Mouse (Mus musculus) telencephalon, adult 2 months (tissue): ENCODE data around the gene Ddx39.

Source experiments
- DNase-seq: peaks from one replicate; pipeline ENCODE4 v3.0.0-alpha.2; 2011; ENCODE audit warnings: low read depth, low spot score

Ddx39 gene

DNA sequence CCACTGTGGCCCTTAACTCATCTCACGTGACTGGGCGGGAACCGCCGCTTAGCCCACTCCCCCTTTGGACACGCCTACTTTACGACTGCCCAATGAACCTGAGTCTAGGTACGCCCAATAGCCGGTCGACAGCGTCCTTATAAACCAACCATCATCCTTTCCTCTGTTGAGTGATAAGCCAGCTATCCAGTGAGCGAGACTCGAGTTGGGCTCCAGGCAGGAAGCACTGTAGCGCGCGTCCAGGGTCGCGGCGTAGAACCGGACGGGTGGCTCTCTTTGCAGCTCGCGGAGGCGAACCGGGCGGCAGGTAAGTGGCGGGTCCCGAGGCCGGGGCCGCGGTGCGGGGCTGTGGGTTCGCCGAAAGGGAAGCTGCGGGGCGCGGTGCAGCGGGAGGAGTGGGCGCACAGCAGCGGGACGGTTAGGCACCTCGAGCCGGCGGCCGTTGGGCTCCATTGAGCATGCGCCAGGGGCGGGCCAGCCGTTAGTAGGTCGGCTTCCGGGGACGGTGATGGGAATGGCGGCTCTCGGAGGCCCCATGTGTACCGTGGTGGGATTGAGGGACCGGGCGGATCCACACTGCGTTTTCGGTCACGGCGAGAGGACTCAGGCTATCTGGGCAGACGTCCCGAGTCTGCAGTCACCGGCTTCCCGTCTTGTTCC is at the start of gene Ddx39:
Gene Ddx39, plus strand, starts transcription at position 147 of the 660 bp plus-strand sequence.
- peak; percentile 99 for DNase-seq

DNA sequence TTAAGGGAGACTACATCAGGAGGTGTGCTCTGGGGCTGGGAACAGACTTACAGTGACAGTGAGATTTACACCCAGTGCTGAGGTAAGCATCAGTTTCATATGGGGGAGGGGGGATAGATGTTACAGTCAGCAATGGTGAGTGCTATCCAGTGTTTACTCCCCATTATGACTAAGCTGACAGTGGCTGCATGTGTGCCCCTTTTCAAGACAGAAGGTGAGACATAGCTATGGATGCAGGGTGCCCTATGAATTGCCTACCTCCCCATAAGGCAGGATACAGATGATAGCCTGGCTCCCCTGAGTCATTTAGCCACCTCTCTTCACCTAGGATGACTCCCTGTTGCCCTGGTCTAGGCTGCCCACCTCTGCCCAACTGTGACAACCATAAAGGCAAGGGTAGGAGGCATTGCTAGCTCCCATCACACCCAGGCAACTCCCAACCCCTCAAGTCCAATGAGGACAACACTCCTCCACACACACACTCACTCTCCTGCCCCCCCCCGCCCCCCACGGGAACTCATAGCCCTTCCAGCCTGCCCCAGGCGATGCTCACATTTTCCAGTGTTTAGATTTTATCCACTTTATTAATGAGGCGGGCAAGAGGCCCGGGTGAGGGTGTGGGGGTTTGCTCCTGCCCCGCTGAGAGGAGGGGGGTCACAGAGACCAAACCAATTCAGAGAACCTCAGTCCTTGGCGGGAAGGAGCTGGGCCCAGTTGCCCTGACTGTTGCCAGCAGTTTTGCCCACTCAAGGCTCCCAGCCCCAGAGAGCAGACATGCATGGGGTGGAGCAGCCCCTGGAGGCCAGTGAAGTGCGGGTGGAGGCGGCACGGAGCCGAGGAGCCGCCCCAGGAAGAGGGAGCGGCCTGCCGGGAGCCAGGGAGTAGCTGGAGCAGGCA is 48.8 kb upstream of the Ddx39 start, which contains the start of gene Ptger1:
Gene Ptger1, plus strand, starts transcription at position 710 of the 897 bp plus-strand sequence.
- no peak for DNase-seq

DNA sequence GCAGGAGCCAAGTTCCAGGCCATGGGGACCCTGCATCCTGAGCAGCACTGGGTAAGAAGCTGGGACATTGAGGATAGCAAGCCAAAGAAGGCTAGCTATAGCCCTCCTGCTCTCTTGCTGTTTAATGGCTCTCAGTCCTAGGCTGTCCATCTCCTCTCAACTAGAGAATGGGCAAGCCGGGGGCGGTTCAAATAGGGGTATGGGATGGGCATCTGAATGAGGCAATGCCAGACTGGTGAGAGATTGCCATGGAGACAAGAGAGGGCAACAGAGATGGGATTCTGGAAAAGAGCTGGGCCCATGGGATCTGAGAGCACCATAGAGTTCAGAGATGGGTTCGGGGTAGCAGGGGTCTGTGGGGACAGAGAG is 48.1 kb upstream of the Ddx39 start:
- no peak for DNase-seq

DNA sequence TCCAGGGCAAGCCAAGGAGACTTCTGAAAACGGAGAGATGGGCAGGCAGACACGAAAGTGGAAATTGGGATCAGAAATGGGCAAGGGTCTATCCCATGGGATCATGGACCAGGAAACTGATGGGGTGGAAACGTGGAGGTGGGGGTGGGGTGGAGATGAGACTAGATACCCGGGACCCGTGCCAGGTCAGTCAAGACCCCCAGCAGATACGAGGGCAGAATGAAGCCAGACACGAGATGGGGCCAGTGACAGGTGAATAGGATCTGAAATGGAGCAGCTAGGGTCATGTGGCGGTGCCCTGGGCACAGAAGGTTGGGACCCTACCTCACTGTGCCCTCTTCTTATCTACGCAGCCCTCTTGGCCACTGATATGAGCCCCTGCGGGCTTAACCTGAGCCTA is 47.5 kb upstream of the Ddx39 start:
- no peak for DNase-seq

DNA sequence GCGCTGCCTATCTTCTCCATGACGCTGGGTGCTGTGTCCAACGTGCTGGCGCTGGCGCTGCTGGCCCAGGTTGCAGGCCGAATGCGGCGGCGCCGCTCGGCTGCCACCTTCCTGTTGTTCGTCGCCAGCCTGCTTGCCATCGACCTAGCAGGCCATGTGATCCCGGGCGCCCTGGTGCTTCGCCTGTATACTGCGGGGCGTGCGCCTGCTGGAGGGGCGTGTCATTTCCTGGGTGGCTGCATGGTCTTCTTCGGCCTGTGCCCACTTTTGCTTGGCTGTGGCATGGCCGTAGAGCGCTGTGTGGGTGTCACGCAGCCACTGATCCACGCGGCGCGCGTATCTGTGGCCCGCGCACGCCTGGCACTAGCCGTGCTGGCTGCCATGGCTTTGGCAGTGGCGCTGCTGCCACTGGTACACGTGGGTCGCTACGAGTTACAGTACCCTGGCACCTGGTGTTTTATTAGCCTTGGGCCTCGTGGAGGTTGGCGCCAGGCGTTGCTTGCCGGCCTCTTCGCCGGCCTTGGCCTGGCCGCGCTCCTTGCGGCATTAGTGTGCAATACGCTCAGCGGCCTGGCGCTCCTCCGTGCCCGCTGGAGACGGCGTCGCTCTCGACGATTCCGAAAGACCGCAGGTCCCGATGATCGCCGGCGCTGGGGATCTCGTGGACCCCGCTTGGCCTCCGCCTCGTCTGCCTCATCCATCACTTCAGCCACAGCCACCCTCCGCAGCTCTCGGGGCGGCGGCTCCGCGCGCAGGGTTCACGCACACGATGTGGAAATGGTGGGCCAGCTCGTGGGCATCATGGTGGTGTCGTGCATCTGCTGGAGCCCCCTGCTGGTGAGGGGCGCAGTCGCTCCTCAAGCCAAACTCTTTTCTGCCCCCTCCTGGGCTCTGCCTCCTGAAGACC is 46.7 kb upstream of the Ddx39 start:
- DNase-seq = no peak

DNA sequence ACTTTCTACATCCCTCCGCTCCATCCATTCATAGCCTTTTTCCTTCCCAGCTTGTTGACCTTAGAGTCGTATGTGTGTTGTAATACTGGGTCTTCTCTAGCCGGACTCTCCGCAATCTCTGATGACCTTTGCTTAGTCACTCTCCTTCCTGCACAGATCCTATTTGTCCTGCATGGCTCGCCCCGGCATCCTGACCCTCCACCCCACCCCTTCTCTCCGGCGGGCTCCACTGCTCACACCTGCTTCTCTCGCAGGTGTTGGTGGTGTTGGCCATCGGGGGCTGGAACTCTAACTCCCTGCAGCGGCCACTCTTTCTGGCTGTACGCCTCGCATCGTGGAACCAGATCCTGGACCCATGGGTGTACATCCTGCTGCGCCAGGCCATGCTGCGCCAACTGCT is 46.0 kb upstream of the Ddx39 start:
- no peak for DNase-seq

DNA sequence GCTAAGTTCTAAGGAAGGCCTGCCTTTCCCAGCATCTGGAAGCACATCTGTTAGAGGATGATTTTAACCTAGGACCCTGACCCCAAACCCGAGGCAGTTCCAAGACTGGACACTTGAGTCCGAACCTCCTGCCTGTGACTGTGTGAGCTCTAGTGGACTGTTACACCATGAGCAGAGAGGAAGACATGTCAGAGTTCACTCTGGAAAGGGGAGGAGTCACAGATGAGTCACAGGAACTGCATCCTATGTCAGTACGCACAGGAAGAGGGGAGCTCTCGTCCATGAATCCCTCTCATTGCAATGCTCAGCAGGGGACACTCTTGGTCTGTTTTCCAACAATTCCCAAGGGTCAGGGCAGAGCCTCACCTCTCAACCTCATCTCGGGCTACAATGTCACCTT is 42.0 kb upstream of the Ddx39 start:
- DNase-seq = no peak

DNA sequence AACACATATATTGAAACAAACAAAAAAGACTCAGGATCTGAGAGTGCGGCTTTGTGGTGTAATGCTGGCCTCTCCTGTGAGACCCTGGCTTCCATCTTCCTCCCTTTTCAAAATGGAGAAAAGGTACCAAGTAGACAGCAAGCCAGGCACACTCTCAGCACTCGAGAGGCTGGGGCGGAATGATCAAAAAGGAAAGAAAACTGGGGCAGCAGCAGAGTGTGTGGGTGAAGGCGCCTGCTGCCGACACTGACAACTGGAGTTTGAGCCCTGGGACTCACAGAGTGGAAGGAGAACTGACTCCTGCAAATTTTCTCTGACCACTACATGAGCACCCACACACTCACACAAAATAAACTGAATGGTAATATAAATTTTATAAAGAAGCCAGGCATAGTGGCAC is 40.5 kb upstream of the Ddx39 start:
- no peak for DNase-seq

DNA sequence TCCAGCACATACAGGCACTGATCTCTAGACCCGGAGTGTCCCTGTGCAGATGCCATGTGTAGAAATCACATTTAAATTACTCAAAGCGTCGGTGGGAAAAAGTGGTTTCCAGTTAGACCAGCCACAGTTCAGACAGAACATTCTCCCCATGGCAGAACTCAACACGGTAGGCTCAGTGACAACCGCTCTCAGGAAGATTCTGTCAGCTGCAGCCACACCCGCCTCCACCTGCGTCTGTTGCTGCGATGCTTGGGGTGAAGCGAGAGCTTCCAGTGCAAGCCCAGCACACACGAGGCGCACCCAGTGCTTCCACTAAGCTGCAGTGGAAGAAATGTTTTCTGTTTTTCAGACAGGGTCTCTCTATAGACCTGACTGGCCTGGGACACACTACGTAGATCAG is 35.1 kb upstream of the Ddx39 start:
- peak; percentile 67 for DNase-seq

DNA sequence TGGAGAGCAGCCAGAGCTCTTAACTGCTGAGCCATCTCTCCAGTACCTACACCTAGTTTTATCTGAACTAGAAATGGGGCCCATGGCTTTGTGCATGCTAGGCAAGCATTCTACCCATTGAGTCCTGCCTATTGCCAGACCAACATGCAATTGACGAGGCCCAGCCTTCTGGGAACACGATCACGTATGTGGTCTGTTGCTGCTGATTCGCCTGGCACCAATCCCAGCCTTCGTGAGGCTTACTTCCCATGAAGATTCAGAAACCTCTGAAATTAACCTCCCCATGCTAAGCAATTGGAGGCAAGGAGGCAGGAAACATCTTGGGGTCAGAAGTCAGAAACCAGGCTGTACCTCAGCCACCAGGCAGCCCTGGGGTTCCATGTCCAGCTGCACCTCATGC is 34.4 kb upstream of the Ddx39 start:
- no peak for DNase-seq

DNA sequence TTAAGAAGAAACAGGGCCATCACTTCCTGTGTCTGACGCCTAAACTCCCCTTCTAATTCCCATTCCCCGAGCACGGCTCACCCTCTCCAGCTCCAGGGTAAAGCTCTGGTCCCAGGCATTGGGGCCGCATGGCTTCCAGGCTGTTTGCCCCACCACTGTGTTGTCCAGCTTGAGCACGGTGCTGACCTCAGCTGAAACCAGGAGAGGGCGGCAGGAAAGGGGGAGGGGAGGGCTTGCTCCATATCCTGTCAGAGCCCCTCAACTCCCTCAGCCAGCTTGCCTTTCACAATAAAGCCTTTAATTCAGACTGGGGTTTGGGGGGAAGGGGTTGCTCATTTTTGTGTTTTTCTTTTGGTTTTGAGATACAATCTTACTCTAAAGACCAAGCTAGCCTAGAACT is 33.9 kb upstream of the Ddx39 start:
- DNase-seq = no peak

DNA sequence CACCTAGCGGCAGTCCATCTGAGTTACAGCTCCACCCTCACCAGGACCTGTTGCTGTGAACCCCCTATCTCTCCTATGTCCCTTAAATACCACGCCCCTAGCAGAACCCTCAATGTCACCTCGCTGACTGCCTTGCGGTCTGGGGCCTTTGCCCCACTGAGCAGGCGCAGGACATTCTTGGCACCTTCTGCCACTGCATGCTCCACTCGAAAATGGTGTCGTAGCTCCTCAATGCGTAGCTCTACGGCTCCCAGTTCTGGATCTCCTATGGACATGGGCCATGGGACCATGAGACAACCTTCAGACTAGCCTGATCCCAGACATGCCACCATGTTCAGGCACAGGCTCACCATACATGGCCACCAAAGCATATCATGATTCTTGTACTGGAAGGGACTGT is 30.5 kb upstream of the Ddx39 start:
- DNase-seq = no peak

DNA sequence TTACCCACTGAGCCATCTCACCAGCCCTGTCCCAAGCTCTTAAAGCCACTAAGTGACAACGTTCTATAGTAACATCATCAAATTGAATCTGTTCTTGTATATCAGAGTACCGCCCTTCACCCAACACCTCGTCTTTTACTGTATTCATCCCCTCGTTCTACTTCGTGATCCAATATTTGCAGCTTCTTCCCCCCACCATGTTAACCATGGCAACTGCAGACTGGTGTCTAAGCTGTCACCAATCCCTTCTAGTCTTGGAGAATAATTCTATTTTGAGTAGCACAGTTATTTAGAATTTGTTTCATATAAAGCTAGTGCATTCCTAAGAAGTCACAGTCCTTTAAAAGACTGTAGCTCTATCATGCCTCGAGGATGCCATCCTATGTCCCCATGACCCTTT is 25.7 kb upstream of the Ddx39 start:
- no peak for DNase-seq

DNA sequence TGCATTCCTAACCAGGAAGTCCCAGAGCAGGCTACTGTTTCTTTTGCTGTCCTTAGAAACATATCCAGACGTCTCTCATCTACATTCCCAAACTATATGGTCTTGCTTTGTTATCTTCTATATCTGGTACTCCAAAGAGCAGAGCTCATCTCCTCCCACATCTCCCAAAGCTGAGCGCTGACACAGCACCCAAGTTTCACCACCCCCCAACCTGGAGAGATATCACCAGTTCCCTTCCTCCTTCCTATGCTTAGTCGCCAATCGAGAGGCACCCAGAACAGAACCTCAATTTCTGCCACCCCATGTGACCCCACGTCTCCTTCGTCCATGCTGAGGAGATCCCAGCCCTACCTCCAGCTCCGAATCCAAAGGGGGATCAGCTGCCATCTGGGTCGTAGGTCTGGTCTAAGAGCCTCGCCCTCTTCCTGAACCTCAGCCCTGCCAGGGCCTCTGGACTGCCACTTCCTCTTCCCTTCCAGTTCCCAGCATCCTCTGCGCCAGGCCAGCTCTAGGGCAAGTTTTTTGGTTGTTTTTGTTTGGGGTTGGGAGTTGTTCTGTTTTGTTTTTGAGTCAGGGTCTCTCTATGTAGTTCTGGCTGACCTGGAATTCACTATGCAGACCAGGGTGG is 21.3 kb upstream of the Ddx39 start:
- DNase-seq = no peak

DNA sequence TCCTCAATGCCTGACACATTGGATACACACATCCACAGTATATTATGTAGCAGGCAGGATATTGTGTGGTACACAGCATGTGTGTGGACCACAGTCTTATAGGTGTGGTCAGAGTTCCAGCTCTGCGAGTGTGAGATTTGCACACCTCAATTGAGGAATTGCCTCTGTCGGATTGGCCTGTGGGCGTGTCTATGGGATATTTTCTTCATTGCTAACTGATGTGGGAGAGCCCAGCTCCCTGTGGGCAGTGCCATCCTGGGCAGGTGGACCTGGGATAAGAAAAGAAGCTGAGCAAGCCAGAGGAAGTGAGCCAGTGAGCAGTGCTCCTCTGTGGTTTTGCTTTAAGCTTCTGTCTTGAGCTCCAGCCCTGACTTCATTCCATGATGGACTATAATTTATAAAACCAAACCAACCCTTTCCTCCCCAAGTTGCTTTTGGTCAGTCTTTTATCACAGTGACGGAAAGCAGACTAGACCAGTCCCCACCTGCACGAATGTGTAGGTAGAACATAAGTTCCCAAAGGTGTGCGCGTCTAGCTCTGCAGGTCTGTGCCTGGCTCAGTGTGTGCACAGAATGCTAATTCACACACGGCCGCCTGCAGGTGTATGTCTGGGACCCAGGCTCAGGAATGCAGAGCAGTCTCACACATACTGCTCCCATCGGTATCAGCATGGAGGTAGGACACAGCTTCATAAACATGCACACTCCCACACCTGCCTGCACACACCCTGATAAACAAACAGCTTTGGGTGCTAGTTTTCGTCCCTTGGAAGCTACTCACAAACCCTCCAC is 20.4 kb upstream of the Ddx39 start:
- DNase-seq = no peak

DNA sequence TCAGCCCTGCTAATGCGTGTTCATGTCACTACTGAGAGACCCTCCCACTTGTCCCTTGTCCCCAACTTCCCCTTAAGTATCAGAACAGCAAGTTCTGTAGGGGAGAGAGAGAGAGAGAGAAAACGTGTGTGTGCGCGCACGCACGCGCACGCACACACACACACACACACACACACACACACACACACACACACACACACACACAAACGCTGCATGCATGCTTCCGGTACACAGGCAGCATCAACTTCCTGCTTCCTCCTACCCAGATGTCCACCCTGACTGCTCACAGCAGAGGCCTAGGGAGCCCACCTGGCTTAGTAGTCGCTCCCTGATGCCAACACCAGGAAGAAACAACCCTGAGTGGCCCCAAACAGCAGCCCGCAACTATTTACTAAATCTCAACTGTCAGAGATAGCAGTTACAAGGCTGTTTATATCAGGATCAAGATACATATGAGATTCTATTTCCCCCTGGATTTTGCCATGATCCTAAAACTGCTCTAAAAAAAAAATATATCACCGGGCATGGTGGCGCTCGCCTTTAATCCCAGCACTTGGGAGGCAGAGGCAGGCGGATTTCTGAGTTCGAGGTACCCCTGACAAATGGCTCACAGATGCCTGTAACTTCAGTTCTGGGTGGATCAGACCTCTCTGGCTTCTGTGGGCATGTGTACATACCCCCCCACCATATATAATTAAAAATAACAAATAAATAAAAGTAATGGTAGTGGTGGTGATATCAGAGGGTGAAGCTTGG is 19.4 kb upstream of the Ddx39 start:
- DNase-seq = no peak

DNA sequence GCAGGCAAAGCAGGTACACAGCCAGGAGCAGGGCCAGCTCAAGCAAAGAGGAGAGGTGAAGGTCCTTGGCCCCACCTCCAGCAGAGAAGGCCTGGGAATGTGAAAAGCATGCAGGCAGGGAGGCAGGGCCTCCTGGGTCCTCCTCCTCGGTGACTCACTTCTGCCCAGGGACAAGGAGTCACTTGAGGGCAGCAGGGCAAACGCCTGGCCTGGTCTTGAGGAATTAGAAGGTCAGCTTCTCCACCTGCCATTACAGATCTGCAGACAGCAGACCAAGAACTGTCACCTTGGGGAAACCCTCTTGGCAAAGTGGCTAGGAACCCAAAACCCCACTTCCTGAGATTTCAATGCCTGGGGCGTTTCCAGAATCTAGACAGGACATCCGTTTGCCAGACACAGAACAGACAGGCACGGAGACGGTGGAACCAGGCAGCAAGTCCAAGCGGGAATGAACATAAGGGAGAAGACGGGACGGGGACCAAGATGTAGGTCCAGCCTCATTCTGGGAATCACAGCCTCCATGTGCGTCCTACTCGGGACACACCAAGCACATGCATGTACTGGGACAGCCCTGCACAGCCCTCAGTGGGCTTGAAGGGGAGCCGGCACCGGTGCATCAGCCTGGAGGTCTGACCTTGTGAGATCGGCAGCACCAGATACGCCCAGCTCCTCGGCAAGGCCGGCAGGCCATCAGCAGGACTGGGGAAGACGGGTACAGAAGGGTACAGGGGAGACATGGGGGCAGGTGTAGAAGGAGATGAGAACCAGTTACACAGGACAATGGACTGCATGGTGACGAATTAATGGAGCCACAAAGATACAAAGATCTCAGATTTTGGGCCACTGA is 17.4 kb upstream of the Ddx39 start:
- DNase-seq = no peak

DNA sequence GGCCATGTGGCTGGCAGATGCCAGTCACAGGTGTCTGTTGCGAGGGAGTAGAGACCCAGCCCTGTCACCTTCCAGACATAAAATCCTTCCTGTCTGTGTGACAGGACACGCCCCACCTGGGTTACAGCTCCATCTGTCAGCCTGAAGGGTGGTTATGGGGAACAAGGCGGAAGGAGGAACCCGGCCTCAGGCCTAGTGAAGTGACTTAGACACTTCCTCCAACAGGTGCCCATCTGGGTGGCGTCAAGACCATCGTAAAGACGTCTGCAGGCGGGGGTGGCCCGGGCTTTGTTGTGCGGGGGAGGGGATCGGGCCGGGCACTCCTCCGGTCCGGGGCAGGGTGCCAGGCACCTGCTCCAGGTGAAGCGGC is 16.7 kb upstream of the Ddx39 start:
- no peak for DNase-seq
